Mouse (Mus musculus) ZHBTc4 (cell line): ENCODE results near the gene Olfr389.

Experiments used
- DNase-seq: peaks from one replicate; pipeline ENCODE4 v3.0.0-alpha.2; 2011; ENCODE audit warnings: low read depth, low spot score

Gene Olfr389

DNA sequence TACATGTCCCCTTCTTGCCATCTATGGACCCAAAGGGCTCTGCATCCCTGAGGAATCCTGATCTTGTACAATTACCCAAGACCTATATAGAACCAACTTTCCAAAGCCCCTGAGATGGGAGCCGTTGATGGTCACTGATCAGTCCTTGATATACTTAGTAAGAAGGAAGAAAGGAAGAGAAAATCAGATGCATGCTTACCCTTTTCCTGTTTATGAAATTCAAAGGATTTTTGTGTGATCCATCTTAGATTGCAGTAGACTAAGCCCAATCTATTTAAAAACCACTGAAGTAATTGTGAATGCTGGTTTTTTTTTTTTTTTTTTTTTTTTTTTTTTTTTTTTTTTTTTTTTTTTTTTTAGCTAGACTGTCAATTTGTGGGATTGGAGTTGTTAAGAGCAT, at the start of gene Olfr389:
TSS of gene Olfr389 (minus strand) at position 101 of the 400 bp plus-strand sequence.
- DNase-seq, result no peak

DNA sequence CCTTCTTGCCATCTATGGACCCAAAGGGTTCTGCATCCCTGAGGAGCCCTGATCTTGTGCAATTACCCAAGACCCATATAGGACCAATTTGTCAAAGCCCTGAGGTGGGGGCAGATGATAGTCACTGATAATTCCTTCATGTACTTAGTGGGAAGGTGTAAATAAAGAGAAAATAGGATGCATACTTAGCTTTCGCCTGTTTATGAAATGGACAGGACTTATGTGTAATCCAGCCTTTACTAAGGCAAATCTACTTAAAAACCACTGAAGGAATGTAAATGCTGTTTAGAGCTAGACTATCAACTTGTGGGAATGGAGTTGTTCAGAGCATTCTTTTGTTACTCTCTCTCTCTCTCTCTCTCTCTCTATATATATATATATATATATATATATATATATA, 36.4 kb upstream of the Olfr389 start, which contains the start of gene Olfr392:
TSS of gene Olfr392 (minus strand) at position 101 of the 400 bp plus-strand sequence.
- no peak for DNase-seq

GRCm38 (mm10) chr11:73802952-73803351, 22.4 kb upstream of the Olfr389 start, which contains the start of gene Olfr391-ps:
Gene Olfr391-ps, minus strand, starts transcription at chr11:73803052.
- no peak for DNase-seq

DNA sequence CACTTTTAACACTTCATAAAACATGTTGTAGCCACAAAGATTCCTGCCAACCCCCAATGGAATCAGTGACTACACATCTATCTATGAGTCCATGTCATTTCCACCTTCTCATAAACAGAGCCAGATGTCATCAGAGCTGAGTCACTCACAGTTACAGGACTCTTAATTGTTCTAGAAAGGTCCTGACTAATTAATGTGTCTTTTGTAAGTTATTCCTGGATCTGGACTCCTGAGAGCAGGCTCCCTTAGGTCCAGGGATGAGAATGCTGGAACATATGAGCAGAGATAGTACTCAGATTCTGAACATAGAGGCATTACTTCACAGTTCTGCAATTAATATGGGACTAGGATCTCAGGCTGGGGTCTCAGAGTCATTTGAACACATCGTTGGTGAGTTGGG, 2.2 kb upstream of the Olfr389 start, which contains the start of gene Olfr390:
TSS of gene Olfr390 (plus strand) at position 301 of the 400 bp plus-strand sequence.
- DNase-seq, result no peak

GRCm38 (mm10) chr11:73759115-73759514, 21.4 kb downstream of the Olfr389 start:
- no peak for DNase-seq
